Mouse (Mus musculus) cerebellum, adult 11-12 months (tissue): ENCODE results near the gene Fem1b.
A peak's percentile ranks its signal among the peaks of the same experiment; 100 is the strongest.
"Not testable (repeated sequence)": the region's sequence is repeated elsewhere in the genome, so short reads cannot be mapped to it uniquely, and the experiment has no call there.

ENCODE experiments used
- DNase-seq: peaks from one replicate; pipeline ENCODE4 v3.0.0; 2022

Fem1b gene

GRCm38 (mm10) chr9:62811516-62812121 is at the start of gene Fem1b:
Gene Fem1b (minus strand): TSS chr9:62811934.
- DNase-seq, result peak; percentile 92

GRCm38 (mm10) chr9:62860866-62861265 is 49.1 kb upstream of the Fem1b start:
- no peak for DNase-seq

GRCm38 (mm10) chr9:62860102-62860501 is 48.4 kb upstream of the Fem1b start:
- not testable (repeated sequence) for DNase-seq

GRCm38 (mm10) chr9:62858266-62859019 is 46.7 kb upstream of the Fem1b start:
- DNase-seq, result no peak

GRCm38 (mm10) chr9:62857719-62858261 is 46.1 kb upstream of the Fem1b start, which contains the start of gene Calml4:
Gene Calml4 (plus strand): TSS chr9:62858080.
- no peak for DNase-seq

GRCm38 (mm10) chr9:62857216-62857615 is 45.5 kb upstream of the Fem1b start:
- no peak for DNase-seq

GRCm38 (mm10) chr9:62854483-62854882 is 42.7 kb upstream of the Fem1b start:
- DNase-seq, result no peak

- no peak for DNase-seq
These were observed 39.8 kb upstream of the Fem1b start for GRCm38 (mm10) chr9:62851571-62851970.

- no peak for DNase-seq
These were observed 36.9 kb upstream of the Fem1b start for GRCm38 (mm10) chr9:62848641-62849040.

GRCm38 (mm10) chr9:62847694-62848093 is 36.0 kb upstream of the Fem1b start:
- peak; percentile 76 for DNase-seq

GRCm38 (mm10) chr9:62844461-62844860 is 32.7 kb upstream of the Fem1b start:
- no peak for DNase-seq

GRCm38 (mm10) chr9:62843356-62844024 is 31.8 kb upstream of the Fem1b start:
- no peak for DNase-seq

GRCm38 (mm10) chr9:62839172-62839770 is 27.5 kb upstream of the Fem1b start:
- peak; percentile 56 for DNase-seq

GRCm38 (mm10) chr9:62838506-62839171 is 26.9 kb upstream of the Fem1b start, which contains the start of gene Cln6:
Gene Cln6 (plus strand): TSS chr9:62838785.
- DNase-seq, result peak; percentile 84

- no peak for DNase-seq
These were observed 26.4 kb upstream of the Fem1b start for GRCm38 (mm10) chr9:62838146-62838505.

- DNase-seq, result peak; percentile 44
These were observed 25.9 kb upstream of the Fem1b start for GRCm38 (mm10) chr9:62837611-62838010.

- no peak for DNase-seq
These were observed 24.1 kb upstream of the Fem1b start for GRCm38 (mm10) chr9:62835705-62836446.

GRCm38 (mm10) chr9:62834906-62835305 is 23.2 kb upstream of the Fem1b start:
- DNase-seq, result no peak

GRCm38 (mm10) chr9:62829877-62830276 is 18.1 kb upstream of the Fem1b start:
- no peak for DNase-seq

GRCm38 (mm10) chr9:62828662-62829086 is 16.9 kb upstream of the Fem1b start:
- DNase-seq, result peak; percentile 94

GRCm38 (mm10) chr9:62827939-62828652 is 16.4 kb upstream of the Fem1b start:
- no peak for DNase-seq
